Comparison of ENCODE assay signal across 35 mouse cellular contexts in the genomic region with DNA sequence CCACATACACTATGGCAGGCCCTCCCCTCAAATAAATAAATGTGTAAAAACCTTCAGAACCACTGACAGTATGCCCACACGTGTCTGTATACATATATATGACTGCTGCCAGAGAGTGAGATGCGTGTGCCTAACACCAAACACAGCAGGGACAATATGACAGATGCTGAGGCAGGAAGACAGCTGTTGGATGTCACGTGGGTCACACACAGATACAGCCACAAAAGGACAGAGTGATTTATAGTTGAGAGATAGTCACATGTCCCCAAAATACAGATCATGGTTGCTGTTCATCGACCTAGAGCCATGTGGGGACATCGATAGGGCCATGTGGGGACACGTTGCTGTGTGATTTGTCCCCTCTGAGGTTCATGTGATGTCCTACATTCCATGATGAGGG.
"Had no signal": no experiment of that assay in that cellular context is flagged by ENCODE, and none has a peak within 500 bp of the region (broad histone marks: within the 10 kb centered on the region; RNA-seq: fewer than 3 reads in every experiment).

No protein-coding gene starts in this region.

- H3K27me3 ChIP-seq: heart, embryonic 12.5 days; heart, embryonic 13.5 days; heart, embryonic 15.5 days; hindbrain, embryonic 12.5 days; hindbrain, embryonic 13.5 days; hindbrain, embryonic 15.5 days; intestine, embryonic 15.5 days; kidney, embryonic 15.5 days had no signal

- H3K27ac ChIP-seq: heart, embryonic 10.5 days; heart, embryonic 13.5 days; heart, embryonic 15.5 days; hindbrain, embryonic 10.5 days; hindbrain, embryonic 12.5 days; hindbrain, embryonic 13.5 days; hindbrain, embryonic 14.5 days; hindbrain, embryonic 15.5 days; hindbrain, postnatal 0 days; intestine, embryonic 15.5 days; kidney, embryonic 15.5 days; kidney, postnatal 0 days; layer of hippocampus, adult 2 months had no signal

- H3K36me3 ChIP-seq: intestine, embryonic 15.5 days had no signal

- DNase-seq: heart, postnatal 10 days; heart, postnatal 14 days; heart, postnatal 36 days; heart, postnatal 4 days; kidney, adult 11 months; kidney, adult 18-20 months; kidney, adult 2 months; kidney, adult 8-10 months; kidney, adult 9 months; kidney, postnatal 10 days; kidney, postnatal 14 days; kidney, postnatal 25 days; kidney, postnatal 36 days; kidney, postnatal 4 days; layer of hippocampus, adult 9-11 months; layer of hippocampus, postnatal 36 days had no signal

- H3K9ac ChIP-seq: heart, embryonic 12.5 days; heart, embryonic 13.5 days; heart, embryonic 15.5 days; hindbrain, embryonic 12.5 days; hindbrain, embryonic 13.5 days; hindbrain, embryonic 14.5 days; hindbrain, embryonic 15.5 days; intestine, embryonic 15.5 days; kidney, embryonic 15.5 days had no signal

- H3K4me1 ChIP-seq: heart, embryonic 12.5 days; heart, embryonic 13.5 days; heart, embryonic 15.5 days; hindbrain, embryonic 10.5 days; hindbrain, embryonic 12.5 days; hindbrain, embryonic 13.5 days; hindbrain, embryonic 15.5 days; intestine, embryonic 15.5 days; kidney, embryonic 15.5 days had no signal

- H3K4me2 ChIP-seq: heart, embryonic 11.5 days; heart, embryonic 12.5 days; heart, embryonic 13.5 days; heart, embryonic 15.5 days; hindbrain, embryonic 12.5 days; hindbrain, embryonic 13.5 days; hindbrain, embryonic 14.5 days; hindbrain, embryonic 15.5 days; intestine, embryonic 15.5 days; kidney, embryonic 15.5 days had no signal

- H3K9me3 ChIP-seq: heart, embryonic 10.5 days; heart, embryonic 12.5 days; heart, embryonic 13.5 days; heart, embryonic 15.5 days; hindbrain, embryonic 10.5 days; hindbrain, embryonic 12.5 days; hindbrain, embryonic 13.5 days; hindbrain, embryonic 15.5 days; intestine, embryonic 15.5 days; kidney, embryonic 15.5 days had no signal

- H3K4me3 ChIP-seq: heart, embryonic 10.5 days; heart, embryonic 12.5 days; heart, embryonic 13.5 days; heart, embryonic 15.5 days; hindbrain, embryonic 10.5 days; hindbrain, embryonic 12.5 days; hindbrain, embryonic 13.5 days; hindbrain, embryonic 15.5 days; intestine, embryonic 15.5 days; kidney, embryonic 15.5 days; layer of hippocampus, adult 2 months had no signal

- ATAC-seq: hindbrain, embryonic 16.5 days; hindbrain, postnatal 0 days; inflammation-experienced regulatory T-cells, adult 6 months; intestine, embryonic 15.5 days; intestine, embryonic 16.5 days; intestine, postnatal 0 days had no signal
